24 mouse cellular contexts compared by ENCODE assay signal in the genomic region with DNA sequence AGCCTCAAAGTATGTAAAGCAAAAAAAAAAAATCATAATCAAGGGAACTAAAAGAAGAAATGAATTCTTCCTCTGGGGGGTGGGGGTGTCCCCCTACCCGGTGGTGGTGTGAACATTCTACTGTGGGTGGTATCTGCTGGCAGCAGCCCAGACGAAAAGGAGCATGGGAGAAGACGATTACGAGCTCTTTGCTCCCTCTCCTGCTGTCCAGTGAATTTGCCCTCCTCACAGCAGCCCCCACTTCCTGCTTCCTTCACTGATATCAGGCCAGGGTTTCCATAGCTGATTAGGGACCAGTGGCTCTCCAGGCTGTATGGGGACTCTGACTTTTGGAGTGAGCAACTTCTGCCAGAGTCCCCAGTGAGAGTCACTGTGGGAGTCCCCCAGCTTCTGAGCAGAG. TPM values are rescaled to one million over a fixed set of nuclear protein-coding genes. Genes with fewer than 3 reads are reported as not detected.
DNase-seq lines count a peak whose midpoint lies in the region; ATAC-seq lines count a peak whose summit lies in the region.
"Had no signal": no experiment of that assay in that cellular context is flagged by ENCODE, and none has a peak within 500 bp of the region (broad histone marks: within the 10 kb centered on the region; RNA-seq: fewer than 3 reads in every experiment).

No protein-coding gene starts in this region.

- 2% methylated on average over 4 of the region's 4 CpGs for WGBS in heart, embryonic 12.5 days

- no peak overlapping the region; the same call in 1 of the 2 replicates for H3K4me2 ChIP-seq in heart, embryonic 12.5 days
- H3K4me2 ChIP-seq: embryonic facial prominence, embryonic 15.5 days; hindbrain, embryonic 14.5 days; neural tube, embryonic 15.5 days had no signal

- intact Hi-C loops in heart, postnatal 10 days (cut with DNase I) = no loop called here

- H3K36me3 ChIP-seq in heart, embryonic 12.5 days = no peaks in the 10 kb centered on the region
- H3K36me3 ChIP-seq in megakaryocyte, embryonic 14.5 days (replicated peaks; ENCODE audit: low read length) = no peaks in the 10 kb centered on the region
- H3K36me3 ChIP-seq: embryonic facial prominence, embryonic 15.5 days; forebrain, embryonic 10.5 days; limb, embryonic 10.5 days; neural tube, embryonic 15.5 days had no signal

- H3K9ac ChIP-seq in heart, embryonic 12.5 days = no peak overlapping the region
- H3K9ac ChIP-seq: embryonic facial prominence, embryonic 15.5 days; hindbrain, embryonic 14.5 days; liver, embryonic 14.5 days; neural tube, embryonic 15.5 days had no signal

- peak overlapping the region; percentile 70; the same call in 1 of the 2 replicates for H3K27ac ChIP-seq in heart, embryonic 12.5 days (ENCODE audit: poor library complexity, severe bottlenecking)
- H3K27ac ChIP-seq: embryonic facial prominence, embryonic 15.5 days; forebrain, embryonic 10.5 days; gastrocnemius, adult 2 months; hindbrain, embryonic 14.5 days; left cerebral cortex, adult 2 months; liver, embryonic 14.5 days; neural tube, embryonic 15.5 days had no signal

- H3K9me3 ChIP-seq in heart, embryonic 12.5 days (replicated peaks) = no peaks in the 10 kb centered on the region
- H3K9me3 ChIP-seq in megakaryocyte, embryonic 14.5 days = no peaks in the 10 kb centered on the region
- H3K9me3 ChIP-seq: embryonic facial prominence, embryonic 15.5 days; forebrain, embryonic 10.5 days; limb, embryonic 10.5 days; neural tube, embryonic 15.5 days had no signal

- peaks cover 36% of the 10 kb centered on the region for H3K4me1 ChIP-seq in heart, embryonic 12.5 days (replicated peaks)
- H3K4me1 ChIP-seq in megakaryocyte, embryonic 14.5 days = peaks cover 77% of the 10 kb centered on the region

- no peak overlapping the region for H3K4me3 ChIP-seq in heart, embryonic 12.5 days
- H3K4me3 ChIP-seq in megakaryocyte, embryonic 14.5 days (replicated peaks) = peak overlapping the region; percentile 76
- H3K4me3 ChIP-seq: embryonic facial prominence, embryonic 15.5 days; forebrain, embryonic 10.5 days; gastrocnemius, adult 2 months; left cerebral cortex, adult 2 months; limb, embryonic 10.5 days; neural tube, embryonic 15.5 days had no signal

- peak; percentile 4 for DNase-seq in cerebellum, adult 11 months
- no peak for DNase-seq in cerebellum, postnatal 25 days
- DNase-seq in heart, postnatal 10 days = no peak
- DNase-seq in frontal cortex, postnatal 25 days (ENCODE audit: low spot score in 2 of 2) = no peak
- DNase-seq: adrenal gland, postnatal 14 days; cerebellum, adult 18-20 months; gastrocnemius, adult 2 months; kidney, adult 9 months; layer of hippocampus, adult 9-11 months; lung, postnatal 10 days; right cerebral cortex, postnatal 14 days; thymus, adult 2 months had no signal

- no peaks in the 10 kb centered on the region for H3K27me3 ChIP-seq in heart, embryonic 12.5 days (replicated peaks)
- H3K27me3 ChIP-seq in megakaryocyte, embryonic 14.5 days (replicated peaks) = peaks cover 18% of the 10 kb centered on the region
- H3K27me3 ChIP-seq: embryonic facial prominence, embryonic 15.5 days; neural tube, embryonic 15.5 days had no signal

- peak; percentile 60 for ATAC-seq in heart, embryonic 12.5 days (ENCODE audit: insufficient number of reproducible peaks, low FRiP score)
- no peak for ATAC-seq in megakaryocyte, adult 5-6 weeks (ENCODE audit: poor library complexity, severe bottlenecking)
- ATAC-seq in megakaryocyte-erythroid progenitor cell, adult 5-6 weeks (replicated peaks; ENCODE audit: low FRiP score, low TSS enrichment, poor library complexity, severe bottlenecking) = peak; percentile 25; the same call in 1 of the 2 replicates
- ATAC-seq: midbrain, embryonic 16.5 days had no signal

RNA-seq across cellular contexts. Expression of a gene that starts 17.3 kb away (rescaled TPM):
- polyA plus RNA-seq in heart, embryonic 12.5 days (2016; fragmentation: Nextera tagmentation; extraction: Ambion mirVana) = 55.6 and 62.5 TPM in 2 replicates
- total RNA-seq in heart, postnatal 10 days (2021) = 10 to 100 TPM; 55.7 to 64.7 TPM
- 1.3 and 5.0 TPM in 2 replicates for polyA plus RNA-seq in megakaryocyte, embryonic 14.5 days (2012; ENCODE audit: insufficient read depth, low replicate concordance)
- 3.7 and 4.9 TPM in 2 replicates for total RNA-seq in megakaryocyte, adult 5-6 weeks (2015)
- 2.1 and 2.7 TPM in 2 replicates for total RNA-seq in megakaryocyte, adult 5-6 weeks (2017)
- 3.2 and 5.9 TPM in 2 replicates for total RNA-seq in megakaryocyte-erythroid progenitor cell, adult 5-6 weeks (2014; fragmentation: Nextera tagmentation)
- total RNA-seq in megakaryocyte-erythroid progenitor cell, adult 5-6 weeks (2017) = 3.2 TPM in 2 replicates

Comparison
In these comparisons a context has a peak if more than half of its experiments do, and no peak if none do; other contexts are left out.
1. RNA of a gene that starts 17.3 kb away (total RNA-seq): 55.7 to 64.7 TPM in heart, postnatal 10 days; 3.2 to 5.9 TPM in megakaryocyte-erythroid progenitor cell, adult 5-6 weeks and 2.1 to 4.9 TPM in megakaryocyte, adult 5-6 weeks; every median in the first group is over 4 times any median in the second.